Mouse (Mus musculus): ENCODE results near the gene Nckap5l. TPM values are rescaled to one million over a fixed set of nuclear protein-coding genes. Genes with fewer than 3 reads are reported as not detected.

Nckap5l gene
- polyA plus RNA-seq, 1 experiment from 2014 or later: 11.6 TPM

Other genes starting within 250 kb of the Nckap5l start
- 0.65 and 0.79 TPM in 2 replicates for gene Kcnh3, start 232.9 kb downstream of the Nckap5l start, polyA plus RNA-seq (2015; fragmentation: Nextera tagmentation; extraction: Ambion mirVana)
- gene Mcrs1, start 205.8 kb downstream of the Nckap5l start, polyA plus RNA-seq (2015; fragmentation: Nextera tagmentation; extraction: Ambion mirVana): 141 TPM in 2 replicates
- gene Prpf40b, start 162.7 kb downstream of the Nckap5l start, polyA plus RNA-seq (2015; fragmentation: Nextera tagmentation; extraction: Ambion mirVana): 55.1 and 55.3 TPM in 2 replicates
- 0.05 and 0.35 TPM in 2 replicates for gene Fam186b, start 161.9 kb downstream of the Nckap5l start, polyA plus RNA-seq (2015; fragmentation: Nextera tagmentation; extraction: Ambion mirVana)
- gene Fmnl3, start 87.3 kb downstream of the Nckap5l start, polyA plus RNA-seq (2015; fragmentation: Nextera tagmentation; extraction: Ambion mirVana): 34.5 and 34.9 TPM in 2 replicates
- 382 and 427 TPM in 2 replicates for gene Tmbim6, start 64.9 kb downstream of the Nckap5l start, polyA plus RNA-seq (2015; fragmentation: Nextera tagmentation; extraction: Ambion mirVana)
- 15.0 and 16.1 TPM in 2 replicates for gene Bcdin3d, start 17.0 kb upstream of the Nckap5l start, polyA plus RNA-seq (2015; fragmentation: Nextera tagmentation; extraction: Ambion mirVana)
- 1.1 and 1.4 TPM in 2 replicates for gene Faim2, start 70.4 kb upstream of the Nckap5l start, polyA plus RNA-seq (2015; fragmentation: Nextera tagmentation; extraction: Ambion mirVana)
- 0.34 TPM in 1 of 2 replicates, not detected in the other for gene Aqp2, start 121.3 kb upstream of the Nckap5l start, polyA plus RNA-seq (2015; fragmentation: Nextera tagmentation; extraction: Ambion mirVana)
- gene Aqp5, start 133.0 kb upstream of the Nckap5l start, polyA plus RNA-seq (2015; fragmentation: Nextera tagmentation; extraction: Ambion mirVana): 1.5 and 1.9 TPM in 2 replicates
- gene Aqp6, start 143.7 kb upstream of the Nckap5l start, polyA plus RNA-seq (2015; fragmentation: Nextera tagmentation; extraction: Ambion mirVana): not detected in 2 replicates
- gene Racgap1, start 193.9 kb upstream of the Nckap5l start, polyA plus RNA-seq (2015; fragmentation: Nextera tagmentation; extraction: Ambion mirVana): 174 and 186 TPM in 2 replicates
- 1.4 and 1.8 TPM in 2 replicates for gene Asic1, start 212.6 kb upstream of the Nckap5l start, polyA plus RNA-seq (2015; fragmentation: Nextera tagmentation; extraction: Ambion mirVana)
- gene Smarcd1, start 244.4 kb upstream of the Nckap5l start, polyA plus RNA-seq (2015; fragmentation: Nextera tagmentation; extraction: Ambion mirVana): 41.1 and 50.7 TPM in 2 replicates
- not detected in 2 replicates for gene Gm17349, start 247.7 kb upstream of the Nckap5l start, polyA plus RNA-seq (2015; fragmentation: Nextera tagmentation; extraction: Ambion mirVana)

Data from lung, embryonic 15.5 days (tissue).